Mouse (Mus musculus): Measurements from ENCODE around the gene Pcyt2.

GRCm38 (mm10) chr11:120643601-120643987 lies 25.9 kb upstream of the Pcyt2 start, which contains the start of gene Pycr1:
- TF ChIP-seq CTCF (IDR thresholded peaks at IDR 0.05; ENCODE audit: low read depth, low read length) = no peak
- no peak for TF ChIP-seq GATA1 (IDR thresholded peaks at IDR 0.05; ENCODE audit: borderline replicate concordance, low read length)
